Mouse (Mus musculus): ENCODE measurements at regions not wholly inside any gene's neighbourhood (a gene's known extent, or its start where the extent isn't known, plus 50 kb on each side); places are given as distances from the start of the nearest gene placed in this dataset.

GRCm38 (mm10) chr15:97466906-97467465 is 219.9 kb upstream of the Amigo2 start:
- Histone ChIP-seq H3K9ac (ENCODE audit: low read depth, low read length) (no peak overlapping the region), H3K27me3 (ENCODE audit: control insufficient read depth, insufficient read depth, low read length) (no peaks in the 10 kb centered on the region), H3K4me3 (no peak overlapping the region), H3K27ac (no peak overlapping the region), H3K79me2 (replicated peaks; ENCODE audit: control insufficient read depth, insufficient read depth, low read length) (no peaks in the 10 kb centered on the region), H3K4me1 (ENCODE audit: control insufficient read depth, insufficient read depth, low read length) (no peaks in the 10 kb centered on the region), H3K36me3 (ENCODE audit: control insufficient read depth, insufficient read depth, low read length) (no peaks in the 10 kb centered on the region)
- no peak for DNase-seq
- WGBS = 83% methylated on average over 10 of the region's 10 CpGs
- intact Hi-C loops (cut with DNase I) = no loop called here
- TF ChIP-seq CTCF (IDR thresholded peaks at IDR 0.05) (no peak), POLR2A (IDR thresholded peaks at IDR 0.05; ENCODE audit: insufficient read depth, low read depth, low read length) (no peak), EP300 (IDR thresholded peaks at IDR 0.05; ENCODE audit: insufficient read depth, low read depth, low read length) (no peak)

- Histone ChIP-seq H3K79me2 (replicated peaks; ENCODE audit: control insufficient read depth, insufficient read depth, low read length) (no peaks in the 10 kb centered on the region), H3K9ac (ENCODE audit: low read depth, low read length) (no peak overlapping the region), H3K4me3 (no peak overlapping the region), H3K36me3 (ENCODE audit: control insufficient read depth, insufficient read depth, low read length) (no peaks in the 10 kb centered on the region), H3K4me1 (ENCODE audit: control insufficient read depth, insufficient read depth, low read length) (no peaks in the 10 kb centered on the region), H3K27me3 (ENCODE audit: control insufficient read depth, insufficient read depth, low read length) (no peaks in the 10 kb centered on the region), H3K27ac (no peak overlapping the region)
- 73% methylated on average over 3 of the region's 3 CpGs for WGBS
- intact Hi-C loops (cut with DNase I) = no loop called here
- TF ChIP-seq POLR2A (IDR thresholded peaks at IDR 0.05; ENCODE audit: insufficient read depth, low read depth, low read length) (no peak), CTCF (IDR thresholded peaks at IDR 0.05) (peak; percentile 43), EP300 (IDR thresholded peaks at IDR 0.05; ENCODE audit: insufficient read depth, low read depth, low read length) (no peak)
- no peak for DNase-seq
Observed at GRCm38 (mm10) chr15:97466110-97466509, 219.0 kb upstream of the Amigo2 start.

DNA sequence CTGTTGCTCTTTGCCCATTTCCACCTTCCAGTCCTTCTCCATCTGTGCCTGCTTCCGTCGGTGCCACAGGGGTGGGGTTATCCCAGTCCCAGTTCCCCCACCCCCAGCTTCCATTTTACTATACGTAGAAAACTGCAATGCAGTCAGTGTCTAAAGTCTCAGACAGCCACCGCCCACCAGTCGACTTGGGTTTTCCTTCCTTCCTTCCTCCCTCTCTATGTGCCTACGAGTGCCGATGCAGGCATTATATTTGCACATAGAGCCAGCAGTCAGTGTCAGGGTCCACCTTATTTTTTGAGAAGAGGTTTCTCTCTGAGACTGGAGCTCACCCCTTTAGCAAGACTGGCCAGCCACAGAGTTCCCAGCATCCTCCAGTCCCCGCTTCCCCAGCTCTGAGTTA is 218.3 kb upstream of the Amigo2 start:
- TF ChIP-seq POLR2A (IDR thresholded peaks at IDR 0.05; ENCODE audit: insufficient read depth, low read depth, low read length) = no peak
- no peak for TF ChIP-seq CTCF (IDR thresholded peaks at IDR 0.05)
- no peak for TF ChIP-seq EP300 (IDR thresholded peaks at IDR 0.05; ENCODE audit: insufficient read depth, low read depth, low read length)
- Histone ChIP-seq H3K27me3 (ENCODE audit: control insufficient read depth, insufficient read depth, low read length) (no peaks in the 10 kb centered on the region), H3K79me2 (replicated peaks; ENCODE audit: control insufficient read depth, insufficient read depth, low read length) (no peaks in the 10 kb centered on the region), H3K9ac (ENCODE audit: low read depth, low read length) (no peak overlapping the region), H3K36me3 (ENCODE audit: control insufficient read depth, insufficient read depth, low read length) (no peaks in the 10 kb centered on the region), H3K27ac (no peak overlapping the region), H3K4me1 (ENCODE audit: control insufficient read depth, insufficient read depth, low read length) (no peaks in the 10 kb centered on the region), H3K4me3 (no peak overlapping the region)
- no peak for DNase-seq
- intact Hi-C loops (cut with DNase I) = no loop called here
- WGBS = 45% methylated on average over 8 of the region's 8 CpGs

GRCm38 (mm10) chr15:97464737-97465136 is 217.7 kb upstream of the Amigo2 start:
- H3K9ac ChIP-seq (ENCODE audit: low read depth, low read length) = no peak overlapping the region
- H3K4me1 ChIP-seq (ENCODE audit: control insufficient read depth, insufficient read depth, low read length) = no peaks in the 10 kb centered on the region
- H3K36me3 ChIP-seq (ENCODE audit: control insufficient read depth, insufficient read depth, low read length) = no peaks in the 10 kb centered on the region
- 57% methylated on average over 9 of the region's 9 CpGs for WGBS
- H3K27ac ChIP-seq = no peak overlapping the region
- H3K27me3 ChIP-seq (ENCODE audit: control insufficient read depth, insufficient read depth, low read length) = no peaks in the 10 kb centered on the region
- TF ChIP-seq CTCF (IDR thresholded peaks at IDR 0.05) (no peak), POLR2A (IDR thresholded peaks at IDR 0.05; ENCODE audit: insufficient read depth, low read depth, low read length) (no peak), EP300 (IDR thresholded peaks at IDR 0.05; ENCODE audit: insufficient read depth, low read depth, low read length) (no peak)
- intact Hi-C loops (cut with DNase I) = no loop called here
- H3K79me2 ChIP-seq (replicated peaks; ENCODE audit: control insufficient read depth, insufficient read depth, low read length) = no peaks in the 10 kb centered on the region
- H3K4me3 ChIP-seq = no peak overlapping the region
- peak; percentile 39 to 54 for DNase-seq

DNA sequence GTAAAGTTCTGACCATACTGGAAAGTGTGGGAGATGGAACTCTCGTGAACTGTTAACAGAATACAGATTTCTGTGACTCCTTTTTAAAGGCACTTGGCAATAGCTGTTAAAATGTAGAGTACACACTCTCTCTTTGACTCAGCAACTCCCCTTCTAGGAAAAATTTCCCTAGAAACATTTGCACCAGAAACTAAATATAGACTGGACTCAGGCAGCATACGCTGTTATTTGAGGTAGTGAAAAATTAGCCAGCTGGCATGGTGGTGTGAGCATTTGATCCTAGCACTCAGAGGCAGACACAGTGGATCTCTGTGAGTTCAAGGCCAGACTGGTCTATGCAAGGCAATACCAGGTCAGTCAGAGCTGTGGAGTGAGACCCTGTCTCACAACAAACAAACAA is 215.5 kb upstream of the Amigo2 start:
- no peak overlapping the region for H3K27ac ChIP-seq
- no peak overlapping the region for H3K4me3 ChIP-seq
- intact Hi-C loops (cut with DNase I) = no loop called here
- no peaks in the 10 kb centered on the region; the same call in 1 of the 2 replicates for H3K27me3 ChIP-seq (ENCODE audit: control insufficient read depth, insufficient read depth, low read length)
- WGBS = 52% methylated on average over 2 of the region's 2 CpGs
- no peaks in the 10 kb centered on the region for H3K4me1 ChIP-seq (ENCODE audit: control insufficient read depth, insufficient read depth, low read length)
- no peak overlapping the region for H3K9ac ChIP-seq (ENCODE audit: low read depth, low read length)
- DNase-seq = peak in 1 of 2 experiments; percentile 1
- H3K79me2 ChIP-seq (replicated peaks; ENCODE audit: control insufficient read depth, insufficient read depth, low read length) = no peaks in the 10 kb centered on the region
- no peaks in the 10 kb centered on the region for H3K36me3 ChIP-seq (ENCODE audit: control insufficient read depth, insufficient read depth, low read length)
- no peak for TF ChIP-seq EP300 (IDR thresholded peaks at IDR 0.05; ENCODE audit: insufficient read depth, low read depth, low read length)
- no peak for TF ChIP-seq POLR2A (IDR thresholded peaks at IDR 0.05; ENCODE audit: insufficient read depth, low read depth, low read length)
- TF ChIP-seq CTCF (IDR thresholded peaks at IDR 0.05) = no peak

DNA sequence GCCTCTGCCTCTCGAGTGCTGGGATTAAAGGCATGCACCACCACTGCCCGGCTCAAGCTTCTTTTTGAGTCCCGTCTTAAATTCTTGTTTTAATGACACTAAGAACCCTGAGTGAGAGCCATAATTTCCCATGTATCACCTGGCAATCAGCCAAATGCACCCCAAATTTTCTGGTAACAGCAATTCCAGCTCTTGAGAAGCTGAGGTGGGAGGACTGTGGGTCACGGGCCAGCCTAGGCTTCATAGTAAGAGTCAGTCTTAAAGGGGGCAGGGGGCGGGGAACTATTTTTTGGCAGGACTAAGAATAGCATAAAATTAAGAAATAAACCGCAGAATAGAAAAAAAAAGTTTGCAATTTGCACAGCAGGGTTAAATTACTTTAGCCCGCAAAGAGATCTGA is 214.9 kb upstream of the Amigo2 start:
- no peak overlapping the region for H3K9ac ChIP-seq (ENCODE audit: low read depth, low read length)
- DNase-seq = peak in 1 of 2 experiments; percentile 0
- H3K27me3 ChIP-seq (ENCODE audit: control insufficient read depth, insufficient read depth, low read length) = no peaks in the 10 kb centered on the region; the same call in 1 of the 2 replicates
- no peak for TF ChIP-seq CTCF (IDR thresholded peaks at IDR 0.05)
- TF ChIP-seq POLR2A (IDR thresholded peaks at IDR 0.05; ENCODE audit: insufficient read depth, low read depth, low read length) = no peak
- TF ChIP-seq EP300 (IDR thresholded peaks at IDR 0.05; ENCODE audit: insufficient read depth, low read depth, low read length) = no peak
- H3K27ac ChIP-seq = no peak overlapping the region
- no peaks in the 10 kb centered on the region for H3K36me3 ChIP-seq (ENCODE audit: control insufficient read depth, insufficient read depth, low read length)
- no peaks in the 10 kb centered on the region for H3K4me1 ChIP-seq (ENCODE audit: control insufficient read depth, insufficient read depth, low read length)
- H3K79me2 ChIP-seq (replicated peaks; ENCODE audit: control insufficient read depth, insufficient read depth, low read length) = no peaks in the 10 kb centered on the region
- H3K4me3 ChIP-seq = no peak overlapping the region
- intact Hi-C loops (cut with DNase I) = no loop called here
- 89% methylated on average over 7 of the region's 7 CpGs for WGBS

All from heart, adult 2 months (tissue).